Mouse (Mus musculus): ENCODE results near the gene Rmdn2. TPM values are rescaled to one million over a fixed set of nuclear protein-coding genes. Genes with fewer than 3 reads are reported as not detected.

Rmdn2 gene
- polyA plus RNA-seq, 1 experiment from 2014 or later = 6.0 TPM

GRCm38 (mm10) chr17:79618984-79619383, 7.3 kb downstream of the Rmdn2 start:
- no peaks in the 10 kb centered on the region for H3K9me3 ChIP-seq (replicated peaks)
- no peak for ATAC-seq
- no peak overlapping the region for H3K4me2 ChIP-seq
- no peaks in the 10 kb centered on the region for H3K36me3 ChIP-seq (ENCODE audit: poor library complexity, severe bottlenecking)
- 93% methylated on average over 5 of the region's 5 CpGs for WGBS
- H3K4me3 ChIP-seq = no peak overlapping the region
- no peak overlapping the region for H3K27ac ChIP-seq
- H3K9ac ChIP-seq = no peak overlapping the region
- H3K4me1 ChIP-seq = no peaks in the 10 kb centered on the region; the same call in 1 of the 2 replicates
- H3K27me3 ChIP-seq = no peaks in the 10 kb centered on the region

DNA sequence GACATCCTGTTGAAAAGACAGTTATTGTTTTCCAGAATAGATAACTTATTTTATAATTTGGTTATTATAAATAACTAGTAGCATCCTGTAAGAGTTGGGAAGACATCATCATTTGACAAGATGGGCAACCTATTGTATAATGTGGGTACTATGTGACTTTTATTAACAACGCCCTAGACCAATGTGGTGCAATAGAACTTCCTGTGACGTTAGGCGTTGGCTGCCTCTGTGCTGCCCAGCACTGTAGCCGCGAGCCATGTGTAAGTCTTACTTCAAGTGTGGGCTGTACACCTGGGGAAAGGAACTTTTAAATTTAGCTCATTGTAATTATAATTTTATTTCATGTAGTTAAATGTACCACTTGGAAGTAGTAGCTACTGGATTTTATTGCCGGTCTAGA, 10.4 kb downstream of the Rmdn2 start:
- Histone ChIP-seq H3K9ac (no peak overlapping the region), H3K4me3 (no peak overlapping the region), H3K4me1 (no peaks in the 10 kb centered on the region), H3K27me3 (no peaks in the 10 kb centered on the region), H3K4me2 (no peak overlapping the region), H3K27ac (no peak overlapping the region), H3K36me3 (ENCODE audit: poor library complexity, severe bottlenecking) (no peaks in the 10 kb centered on the region), H3K9me3 (replicated peaks) (no peaks in the 10 kb centered on the region)
- ATAC-seq = no peak
- WGBS = 97% methylated on average over 6 of the region's 6 CpGs

- Histone ChIP-seq H3K27ac (no peak overlapping the region), H3K4me2 (no peak overlapping the region), H3K36me3 (ENCODE audit: poor library complexity, severe bottlenecking) (no peaks in the 10 kb centered on the region), H3K9ac (no peak overlapping the region), H3K4me1 (no peaks in the 10 kb centered on the region), H3K4me3 (no peak overlapping the region), H3K27me3 (no peaks in the 10 kb centered on the region), H3K9me3 (replicated peaks) (no peaks in the 10 kb centered on the region)
- no peak for ATAC-seq
- 93% methylated on average over 7 of the region's 7 CpGs for WGBS
These were observed 10.9 kb downstream of the Rmdn2 start for GRCm38 (mm10) chr17:79622574-79622973.

- Histone ChIP-seq H3K36me3 (ENCODE audit: poor library complexity, severe bottlenecking) (no peaks in the 10 kb centered on the region), H3K9ac (no peak overlapping the region), H3K27me3 (no peaks in the 10 kb centered on the region), H3K27ac (no peak overlapping the region), H3K9me3 (replicated peaks) (no peaks in the 10 kb centered on the region), H3K4me1 (no peaks in the 10 kb centered on the region), H3K4me3 (no peak overlapping the region), H3K4me2 (no peak overlapping the region)
- ATAC-seq = no peak
- WGBS = 87% methylated on average over 3 of the region's 3 CpGs
These were observed 12.2 kb downstream of the Rmdn2 start for GRCm38 (mm10) chr17:79623841-79624240.

DNA sequence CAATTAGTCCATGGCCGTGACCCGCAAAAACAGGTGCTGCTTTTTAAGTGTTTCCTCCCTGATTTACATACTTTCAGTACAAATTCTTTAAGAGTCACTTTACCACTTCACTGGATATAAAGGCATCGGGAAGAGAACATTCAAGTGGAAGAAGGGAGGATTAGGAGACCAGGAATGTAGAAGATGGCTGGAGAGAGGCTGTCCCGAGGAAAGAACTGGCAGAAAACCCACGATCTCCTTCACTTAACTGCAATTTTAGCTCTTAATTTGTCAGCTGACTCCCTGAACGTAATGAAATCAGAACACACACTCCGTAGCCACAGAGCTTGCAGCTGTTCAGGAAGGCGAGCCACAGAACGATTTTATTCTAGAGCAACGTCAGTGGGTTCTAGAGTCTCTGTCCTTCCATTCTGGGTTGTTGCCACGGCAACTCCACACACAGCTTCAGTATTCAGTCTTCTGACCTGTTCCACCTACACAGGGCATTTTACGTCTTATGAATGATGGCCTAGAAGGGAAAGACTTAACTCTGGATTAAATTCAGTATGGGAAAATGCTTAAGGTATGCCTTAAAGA, 14.7 kb downstream of the Rmdn2 start:
- H3K36me3 ChIP-seq (ENCODE audit: poor library complexity, severe bottlenecking) = no peaks in the 10 kb centered on the region
- H3K4me1 ChIP-seq = no peaks in the 10 kb centered on the region
- no peak overlapping the region for H3K27ac ChIP-seq
- WGBS = 75% methylated on average over 12 of the region's 12 CpGs
- no peak overlapping the region for H3K4me2 ChIP-seq
- H3K9ac ChIP-seq = no peak overlapping the region
- H3K9me3 ChIP-seq (replicated peaks) = no peaks in the 10 kb centered on the region
- no peaks in the 10 kb centered on the region for H3K27me3 ChIP-seq
- no peak for ATAC-seq
- H3K4me3 ChIP-seq = no peak overlapping the region

DNA sequence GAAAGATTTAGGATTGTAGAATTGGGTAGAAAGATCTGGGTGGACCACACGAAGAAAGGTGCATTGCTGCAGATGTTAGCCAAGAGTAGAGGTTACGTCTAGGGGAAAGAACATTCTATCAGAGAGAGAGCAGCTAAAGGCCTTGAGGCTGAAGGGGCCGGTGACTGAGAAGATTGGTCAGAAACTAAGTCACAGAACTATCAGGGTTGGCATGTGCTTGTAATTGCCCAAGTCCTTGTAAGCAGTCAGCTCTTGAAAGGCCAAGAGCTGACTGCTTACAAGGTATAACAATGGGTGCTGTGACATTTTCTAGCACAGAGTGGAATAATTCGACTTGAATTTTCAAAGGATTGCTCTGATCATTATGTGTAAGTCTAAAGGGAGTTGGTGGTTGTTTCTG, 38.2 kb downstream of the Rmdn2 start:
- H3K27ac ChIP-seq = no peak overlapping the region
- H3K27me3 ChIP-seq = no peaks in the 10 kb centered on the region
- no peaks in the 10 kb centered on the region for H3K4me1 ChIP-seq
- H3K36me3 ChIP-seq (ENCODE audit: poor library complexity, severe bottlenecking) = no peaks in the 10 kb centered on the region
- no peak overlapping the region for H3K9ac ChIP-seq
- no peak for ATAC-seq
- no peak overlapping the region for H3K4me3 ChIP-seq
- H3K4me2 ChIP-seq = no peak overlapping the region
- WGBS = 86% methylated on average over 4 of the region's 4 CpGs
- no peaks in the 10 kb centered on the region for H3K9me3 ChIP-seq (replicated peaks)

DNA sequence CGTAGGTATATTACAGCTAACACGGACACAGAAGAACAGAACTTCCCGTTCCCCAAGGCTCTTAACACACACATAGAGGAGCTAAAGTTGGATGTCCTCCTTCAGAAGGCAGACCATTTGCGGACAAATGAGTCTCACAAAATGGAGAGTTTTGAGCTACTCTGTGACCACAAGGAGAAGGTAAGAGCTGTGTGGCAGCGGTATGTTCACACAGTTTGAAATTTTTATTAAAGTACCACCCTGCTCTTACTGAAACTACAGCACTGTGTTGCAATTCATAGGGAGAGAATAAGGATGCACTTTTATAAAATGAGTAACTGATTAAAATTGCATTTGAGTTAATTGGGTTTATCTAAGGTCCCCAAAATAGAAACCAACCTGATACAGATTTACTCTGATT, 38.6 kb downstream of the Rmdn2 start:
- Histone ChIP-seq H3K27ac (no peak overlapping the region), H3K36me3 (ENCODE audit: poor library complexity, severe bottlenecking) (no peaks in the 10 kb centered on the region), H3K9ac (no peak overlapping the region), H3K4me2 (no peak overlapping the region), H3K9me3 (replicated peaks) (no peaks in the 10 kb centered on the region), H3K27me3 (no peaks in the 10 kb centered on the region), H3K4me1 (no peaks in the 10 kb centered on the region), H3K4me3 (no peak overlapping the region)
- ATAC-seq = no peak
- 90% methylated on average over 5 of the region's 5 CpGs for WGBS

DNA sequence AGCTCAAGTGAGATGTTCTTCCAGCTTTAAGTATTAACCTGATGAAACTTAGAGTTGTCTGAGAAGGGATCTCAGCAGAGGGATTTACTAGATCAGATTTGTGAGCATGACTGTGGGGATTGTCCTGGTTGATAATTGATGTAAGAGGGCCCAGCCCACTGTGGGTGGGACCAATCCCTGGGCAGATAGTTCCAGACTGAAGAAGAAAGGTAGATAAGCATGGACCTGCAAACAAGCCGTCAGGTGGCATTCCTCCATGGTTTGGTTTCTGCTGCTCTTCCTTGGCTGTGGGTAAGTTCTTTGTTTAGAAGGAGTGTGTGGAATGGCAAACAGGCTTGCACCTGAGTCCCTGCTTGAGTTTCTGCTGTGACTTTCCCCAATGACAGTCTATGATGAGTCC, 41.5 kb downstream of the Rmdn2 start:
- ATAC-seq = no peak
- Histone ChIP-seq H3K27ac (no peak overlapping the region), H3K9ac (no peak overlapping the region), H3K36me3 (ENCODE audit: poor library complexity, severe bottlenecking) (no peaks in the 10 kb centered on the region), H3K4me2 (no peak overlapping the region), H3K9me3 (replicated peaks) (no peaks in the 10 kb centered on the region), H3K27me3 (no peaks in the 10 kb centered on the region), H3K4me1 (no peaks in the 10 kb centered on the region), H3K4me3 (no peak overlapping the region)
- 93% methylated on average over 1 of the region's 1 CpGs for WGBS

DNA sequence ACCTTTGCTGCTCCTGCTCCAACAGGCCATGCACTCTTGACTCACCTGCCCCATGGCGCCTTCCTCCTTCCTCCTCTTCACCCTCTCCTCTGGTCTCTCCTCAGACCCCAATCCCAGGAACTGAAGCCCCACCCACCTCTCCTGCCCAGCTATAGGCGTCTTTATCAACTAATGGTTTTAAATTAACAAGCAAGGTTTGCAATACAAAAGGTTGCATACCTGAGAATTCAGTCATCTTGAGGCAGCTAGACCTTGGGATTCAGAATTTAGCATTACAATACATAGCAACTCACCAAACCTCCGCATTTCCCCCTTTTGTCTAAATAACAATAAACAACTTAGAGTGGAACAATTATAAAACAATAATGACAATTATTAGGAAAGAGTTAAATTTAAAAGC, 42.5 kb downstream of the Rmdn2 start:
- no peak overlapping the region for H3K4me3 ChIP-seq
- no peak for ATAC-seq
- H3K27ac ChIP-seq = no peak overlapping the region
- no peak overlapping the region for H3K4me2 ChIP-seq
- 58% methylated on average over 3 of the region's 3 CpGs for WGBS
- H3K27me3 ChIP-seq = no peaks in the 10 kb centered on the region
- H3K4me1 ChIP-seq = no peaks in the 10 kb centered on the region
- no peaks in the 10 kb centered on the region for H3K9me3 ChIP-seq (replicated peaks)
- H3K36me3 ChIP-seq (ENCODE audit: poor library complexity, severe bottlenecking) = no peaks in the 10 kb centered on the region
- no peak overlapping the region for H3K9ac ChIP-seq

GRCm38 (mm10) chr17:79657785-79658184, 46.1 kb downstream of the Rmdn2 start:
- no peak overlapping the region for H3K9ac ChIP-seq
- H3K4me3 ChIP-seq = no peak overlapping the region
- H3K9me3 ChIP-seq (replicated peaks) = no peaks in the 10 kb centered on the region
- ATAC-seq = no peak
- no peaks in the 10 kb centered on the region for H3K4me1 ChIP-seq
- whole genome bisulfite sequencing = 77% methylated on average over 9 of the region's 9 CpGs
- no peaks in the 10 kb centered on the region for H3K36me3 ChIP-seq (ENCODE audit: poor library complexity, severe bottlenecking)
- H3K4me2 ChIP-seq = no peak overlapping the region
- no peak overlapping the region for H3K27ac ChIP-seq
- no peaks in the 10 kb centered on the region for H3K27me3 ChIP-seq

- H3K27ac ChIP-seq = no peak overlapping the region
- H3K4me3 ChIP-seq = no peak overlapping the region
- H3K9me3 ChIP-seq (replicated peaks) = no peaks in the 10 kb centered on the region
- no peak for ATAC-seq
- no peaks in the 10 kb centered on the region for H3K27me3 ChIP-seq
- H3K9ac ChIP-seq = no peak overlapping the region
- WGBS = 62% methylated on average over 3 of the region's 3 CpGs
- H3K4me1 ChIP-seq = no peaks in the 10 kb centered on the region
- H3K36me3 ChIP-seq (ENCODE audit: poor library complexity, severe bottlenecking) = no peaks in the 10 kb centered on the region
- no peak overlapping the region for H3K4me2 ChIP-seq
These were observed 46.8 kb downstream of the Rmdn2 start for GRCm38 (mm10) chr17:79658452-79658851.

GRCm38 (mm10) chr17:79658863-79659262, 47.2 kb downstream of the Rmdn2 start:
- Histone ChIP-seq H3K4me1 (no peaks in the 10 kb centered on the region), H3K27ac (no peak overlapping the region), H3K4me2 (no peak overlapping the region), H3K27me3 (no peaks in the 10 kb centered on the region), H3K9me3 (replicated peaks) (no peaks in the 10 kb centered on the region), H3K9ac (no peak overlapping the region), H3K36me3 (ENCODE audit: poor library complexity, severe bottlenecking) (no peaks in the 10 kb centered on the region), H3K4me3 (no peak overlapping the region)
- no peak for ATAC-seq
- 70% methylated on average over 8 of the region's 8 CpGs for WGBS

DNA sequence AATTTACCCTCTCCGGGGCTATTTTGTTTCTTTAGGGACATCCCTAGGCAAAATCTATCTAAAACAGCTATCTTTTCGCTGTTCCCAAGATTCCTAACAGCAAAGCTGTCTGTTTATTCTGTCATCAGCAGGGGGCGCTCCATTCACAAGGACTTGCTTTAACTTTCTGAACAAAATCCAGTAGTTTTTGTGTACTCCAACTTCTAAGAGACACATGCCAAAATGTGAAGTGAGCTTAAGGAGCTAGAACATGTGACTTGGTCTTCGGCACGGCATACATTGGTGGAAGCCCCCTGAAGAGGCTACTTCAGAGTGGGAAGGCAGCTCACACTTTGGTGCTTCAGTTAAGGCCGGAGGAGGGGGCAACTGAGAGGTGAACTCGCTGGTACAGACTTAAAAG, 49.7 kb downstream of the Rmdn2 start:
- no peak overlapping the region for H3K9ac ChIP-seq
- ATAC-seq = no peak

More for the DNA sequence above, 49.7 kb downstream of the Rmdn2 start:
- Histone ChIP-seq H3K36me3 (ENCODE audit: poor library complexity, severe bottlenecking) (no peaks in the 10 kb centered on the region), H3K4me3 (no peak overlapping the region), H3K4me1 (no peaks in the 10 kb centered on the region), H3K4me2 (no peak overlapping the region), H3K27ac (no peak overlapping the region), H3K27me3 (no peaks in the 10 kb centered on the region), H3K9me3 (replicated peaks) (no peaks in the 10 kb centered on the region)
- WGBS = 39% methylated on average over 7 of the region's 7 CpGs
